Mouse (Mus musculus): ENCODE measurements around the gene Tmem167.

Gene Tmem167

GRCm38 (mm10) chr13:90186694-90187093 is 97.8 kb downstream of the Tmem167 start:
- DNase-seq: no peak

GRCm38 (mm10) chr13:90188021-90188420 is 99.1 kb downstream of the Tmem167 start:
- no peak for DNase-seq

- no peak for DNase-seq
These were observed 102.9 kb downstream of the Tmem167 start for GRCm38 (mm10) chr13:90191794-90192193.

Data from liver (tissue).